Mouse (Mus musculus): Measurements from ENCODE around the gene Rnase1. TPM values are rescaled to one million over a fixed set of nuclear protein-coding genes. Genes with fewer than 3 reads are reported as not detected.

Rnase1 gene
- total and polyA plus RNA-seq, 3 experiments: 0.17 TPM; not detected in 2

DNA sequence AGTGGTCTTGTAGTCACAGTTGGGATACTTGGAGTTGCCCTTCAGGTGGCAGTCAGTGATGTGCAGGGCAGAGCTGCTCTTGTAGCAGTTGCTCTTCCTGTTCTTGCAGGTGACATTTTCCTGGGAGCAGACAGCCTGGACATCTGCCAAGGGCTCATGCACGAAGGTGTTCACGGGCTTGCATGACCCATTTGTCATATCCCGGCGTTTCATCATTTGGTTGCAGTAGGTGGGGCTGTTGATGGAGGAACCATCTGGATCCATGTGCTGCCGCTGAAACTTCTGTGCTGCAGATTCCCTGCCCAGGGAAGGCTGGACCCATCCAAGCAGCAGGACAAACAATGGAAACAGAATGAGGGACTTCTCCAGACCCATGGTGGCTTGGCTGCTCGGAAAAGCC is 1.1 kb downstream of the Rnase1 start:
- Histone ChIP-seq H3K4me1 (ENCODE audit: control insufficient read depth in 1 of 2, insufficient read depth in 2 of 2) (peaks cover 2 to 11% of the 10 kb centered on the region in 2 experiments; a peak in 3 of 4 replicates), H3K9me3 (replicated peaks; ENCODE audit: low read length) (no peaks in the 10 kb centered on the region), H3K4me2 (ENCODE audit: insufficient read depth, low read depth, poor library complexity, severe bottlenecking) (no peak overlapping the region), H3K79me2 (replicated peaks; ENCODE audit: control insufficient read depth, extremely low read depth, insufficient read depth, poor library complexity, severe bottlenecking) (no peaks in the 10 kb centered on the region), H3K27ac (ENCODE audit: insufficient read depth, low read depth) (no peak overlapping the region), H3K36me3 (replicated peaks in 1 of 2; ENCODE audit: control insufficient read depth in 1 of 2, insufficient read depth in 1 of 2, low read length in 1 of 2) (no peaks in the 10 kb centered on the region), H3K9ac (ENCODE audit: insufficient read depth, low read depth) (no peak overlapping the region), H3K27me3 (replicated peaks) (no peaks in the 10 kb centered on the region), H3K4me3 (replicated peaks in 1 of 3; ENCODE audit: low read depth in 2 of 3, low read length in 2 of 3, poor library complexity in 1 of 3) (no peak overlapping the region)
- TF ChIP-seq ELF1 (IDR thresholded peaks at IDR 0.05; ENCODE audit: low read depth, low read length): no peak
- no peak for TF ChIP-seq E2F4 (IDR thresholded peaks at IDR 0.05; ENCODE audit: insufficient replicate concordance, low read depth, low read length)
- no peak for TF ChIP-seq MAFK (IDR thresholded peaks at IDR 0.05; ENCODE audit: insufficient replicate concordance, low read length)
- no peak for TF ChIP-seq TBP (conservative IDR thresholded peaks at IDR 0.05; ENCODE audit: low read depth, low read length)
- TF ChIP-seq NRF1 (IDR thresholded peaks at IDR 0.05; ENCODE audit: low read depth, low read length): no peak
- TF ChIP-seq TCF12 (IDR thresholded peaks at IDR 0.05; ENCODE audit: low read depth, low read length): no peak
- TF ChIP-seq BHLHE40 (IDR thresholded peaks at IDR 0.05; ENCODE audit: low read depth, low read length): no peak
- no peak for TF ChIP-seq POLR2AphosphoS2 (IDR thresholded peaks at IDR 0.05; ENCODE audit: low read depth, low read length)
- no peak for TF ChIP-seq MAX (IDR thresholded peaks at IDR 0.05; ENCODE audit: low read length)
- no peak for TF ChIP-seq USF2 (conservative IDR thresholded peaks at IDR 0.05; ENCODE audit: low read depth, low read length)
- TF ChIP-seq RCOR1 (conservative IDR thresholded peaks at IDR 0.05; ENCODE audit: low read depth, low read length): no peak
- TF ChIP-seq RAD21 (IDR thresholded peaks at IDR 0.05; ENCODE audit: low read depth, low read length): no peak
- no peak for TF ChIP-seq USF1 (IDR thresholded peaks at IDR 0.05; ENCODE audit: low read depth, low read length)
- no peak for TF ChIP-seq CHD1 (IDR thresholded peaks at IDR 0.05; ENCODE audit: low read depth, low read length)
- no peak for TF ChIP-seq JUND (conservative IDR thresholded peaks at IDR 0.05; ENCODE audit: low read depth, low read length)
- no peak for TF ChIP-seq ZNF384 (IDR thresholded peaks at IDR 0.05; ENCODE audit: low read depth, low read length)
- no peak for TF ChIP-seq ZMIZ1 (IDR thresholded peaks at IDR 0.05; ENCODE audit: low read depth, low read length)
- TF ChIP-seq GABPA (IDR thresholded peaks at IDR 0.05; ENCODE audit: insufficient replicate concordance, low read depth, low read length): no peak
- no peak for TF ChIP-seq MAZ (IDR thresholded peaks at IDR 0.05; ENCODE audit: low read depth, low read length)
- no peak for DNase-seq (ENCODE audit: extremely low read depth)
- in situ Hi-C loops (cut with MboI; ENCODE audit: low pct_ligation_motif_present, low pct_unique_long_range_greater_than_20kb, low sequenced_read_pairs): no loop called here
- dilution Hi-C loops (cut with MboI; ENCODE audit: extremely low pct_ligation_motif_present, extremely low pct_unique_long_range_greater_than_20kb, low sequenced_read_pairs): no loop called here

DNA sequence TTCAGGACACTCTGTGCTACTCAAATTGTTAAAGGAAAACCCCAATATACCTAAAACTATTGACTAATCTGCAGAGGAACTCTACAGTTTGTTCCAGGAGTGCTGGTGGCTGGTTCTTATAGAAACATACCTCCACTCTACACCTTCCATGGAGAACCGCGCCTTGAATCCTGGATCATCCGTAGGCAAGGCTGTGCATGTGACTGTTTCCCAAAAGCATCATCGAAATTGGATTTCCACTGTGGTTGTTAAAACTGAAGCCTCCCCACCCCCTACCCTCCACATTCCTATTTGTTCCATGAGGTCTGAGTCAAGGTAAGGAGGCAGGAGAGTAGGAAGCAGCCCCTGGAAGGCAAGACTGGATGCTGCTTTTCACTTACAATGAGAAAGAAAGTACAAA is 2.1 kb downstream of the Rnase1 start:
- dilution Hi-C loops (cut with MboI; ENCODE audit: extremely low pct_ligation_motif_present, extremely low pct_unique_long_range_greater_than_20kb, low sequenced_read_pairs) (no loop called here), in situ Hi-C loops (cut with MboI; ENCODE audit: low pct_ligation_motif_present, low pct_unique_long_range_greater_than_20kb, low sequenced_read_pairs) (no loop called here)
- Histone ChIP-seq H3K4me3 (replicated peaks in 1 of 3; ENCODE audit: low read depth in 2 of 3, low read length in 2 of 3, poor library complexity in 1 of 3) (no peak overlapping the region), H3K27ac (ENCODE audit: insufficient read depth, low read depth) (no peak overlapping the region), H3K4me2 (ENCODE audit: insufficient read depth, low read depth, poor library complexity, severe bottlenecking) (no peak overlapping the region), H3K79me2 (replicated peaks; ENCODE audit: control insufficient read depth, extremely low read depth, insufficient read depth, poor library complexity, severe bottlenecking) (no peaks in the 10 kb centered on the region), H3K4me1 (ENCODE audit: control insufficient read depth in 1 of 2, insufficient read depth in 2 of 2) (peaks cover 2 to 11% of the 10 kb centered on the region in 2 experiments; a peak in 3 of 4 replicates), H3K36me3 (replicated peaks in 1 of 2; ENCODE audit: control insufficient read depth in 1 of 2, insufficient read depth in 1 of 2, low read length in 1 of 2) (no peaks in the 10 kb centered on the region), H3K27me3 (replicated peaks) (no peaks in the 10 kb centered on the region), H3K9ac (ENCODE audit: insufficient read depth, low read depth) (no peak overlapping the region), H3K9me3 (replicated peaks; ENCODE audit: low read length) (no peaks in the 10 kb centered on the region)
- TF ChIP-seq SIN3A (IDR thresholded peaks at IDR 0.05; ENCODE audit: low read length) (no peak), RCOR1 (conservative IDR thresholded peaks at IDR 0.05; ENCODE audit: low read depth, low read length) (no peak), TBP (conservative IDR thresholded peaks at IDR 0.05; ENCODE audit: low read depth, low read length) (no peak), USF1 (IDR thresholded peaks at IDR 0.05; ENCODE audit: low read depth, low read length) (no peak), MEF2A (IDR thresholded peaks at IDR 0.05; ENCODE audit: borderline replicate concordance, low read depth, low read length) (no peak), USF2 (conservative IDR thresholded peaks at IDR 0.05; ENCODE audit: low read depth, low read length) (no peak), CHD1 (IDR thresholded peaks at IDR 0.05; ENCODE audit: low read depth, low read length) (no peak), POLR2AphosphoS2 (IDR thresholded peaks at IDR 0.05; ENCODE audit: low read depth, low read length) (no peak), PAX5 (IDR thresholded peaks at IDR 0.05; ENCODE audit: low read length) (no peak), GABPA (IDR thresholded peaks at IDR 0.05; ENCODE audit: insufficient replicate concordance, low read depth, low read length) (no peak), HCFC1 (IDR thresholded peaks at IDR 0.05; ENCODE audit: low read depth, low read length) (no peak), ELF1 (IDR thresholded peaks at IDR 0.05; ENCODE audit: low read depth, low read length) (no peak), NELFE (IDR thresholded peaks at IDR 0.05; ENCODE audit: low read depth, low read length) (no peak), MAX (IDR thresholded peaks at IDR 0.05; ENCODE audit: low read length) (no peak), CHD2 (IDR thresholded peaks at IDR 0.05; ENCODE audit: low read length) (no peak), ZMIZ1 (IDR thresholded peaks at IDR 0.05; ENCODE audit: low read depth, low read length) (no peak), SMC3 (IDR thresholded peaks at IDR 0.05; ENCODE audit: low read depth, low read length) (no peak)
- no peak for DNase-seq (ENCODE audit: extremely low read depth)

All from CH12.LX (cell line).